Mouse (Mus musculus): ENCODE data around the gene Gast.

DNA sequence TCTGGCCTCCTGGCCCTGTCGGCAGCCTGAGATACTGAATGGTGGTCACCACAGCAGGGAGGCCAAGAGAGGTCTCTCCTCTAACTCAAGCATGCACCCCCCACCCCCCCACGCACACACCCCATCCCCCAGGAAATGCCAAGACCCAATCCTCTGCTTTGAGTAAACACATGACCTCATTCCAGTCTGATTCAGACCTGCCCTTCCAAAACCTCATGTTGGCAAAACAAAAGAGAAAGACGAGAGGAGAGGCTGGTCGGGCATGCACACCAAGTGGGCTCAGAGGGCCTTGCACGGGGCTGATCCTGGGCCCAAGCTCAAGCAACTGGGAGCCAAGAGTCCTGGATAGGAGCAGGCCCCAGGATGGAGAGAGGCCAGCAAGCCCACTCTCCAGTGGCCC is 44.0 kb upstream of the Gast start:
- no peak for TF ChIP-seq CTCF (IDR thresholded peaks at IDR 0.05; ENCODE audit: low read depth)
- TF ChIP-seq EP300 (IDR thresholded peaks at IDR 0.05; ENCODE audit: low read depth) = no peak
